ENCODE assay signal across 8 mouse cellular contexts in genomic region chr6:83121863-83122710, GRCm38 (mm10). TPM values are rescaled to one million over a fixed set of nuclear protein-coding genes. Genes with fewer than 3 reads are reported as not detected.
DNase-seq lines count a peak whose midpoint lies in the region; ATAC-seq and TF ChIP-seq lines count a peak whose summit lies in the region.

No protein-coding gene starts in this region.

- DNase-seq in heart, postnatal 36 days: no peak
- DNase-seq in CH12.LX (ENCODE audit: extremely low read depth) (no peak), adipocyte (ENCODE audit: low spot score) (no peak)
- DNase-seq in hindbrain, postnatal 0 days (ENCODE audit: low spot score): peak; percentile 52
- no peak for DNase-seq in midbrain, embryonic 11.5 days (ENCODE audit: low spot score, missing footprints)
- no peak for DNase-seq in frontal cortex, adult 2 months (ENCODE audit: extremely low spot score in 1 of 2, low spot score in 1 of 2)

- TF ChIP-seq CTCF in CH12.LX (conservative IDR thresholded peaks at IDR 0.05 in 1 of 2, IDR thresholded peaks at IDR 0.05 in 1 of 2; ENCODE audit: low read depth in 2 of 2, low read length in 2 of 2): no peak
- TF ChIP-seq CTCF in cortical plate, adult 2 months (IDR thresholded peaks at IDR 0.05; ENCODE audit: extremely low read depth, insufficient read depth, low read length): no peak
- TF ChIP-seq CTCF in hindbrain, postnatal 0 days (IDR thresholded peaks at IDR 0.05; ENCODE audit: low read depth): no peak

- 2% methylated on average over 39 of the region's 52 CpGs for WGBS in heart, embryonic 11.5 days (ENCODE audit: insufficient replicate concordance)
- under 1% methylated on average over 40 of the region's 52 CpGs for WGBS in hindbrain, postnatal 0 days
- WGBS in midbrain, embryonic 11.5 days: 3% methylated on average over 46 of the region's 52 CpGs

- intact Hi-C loops in heart, postnatal 36 days (cut with DNase I): no loop called here

- no peak for TF ChIP-seq EP300 in CH12.LX (IDR thresholded peaks at IDR 0.05; ENCODE audit: low read length)

- peaks cover 19% of the 10 kb centered on the region for H3K36me3 ChIP-seq in heart, embryonic 11.5 days (ENCODE audit: control insufficient read depth, insufficient read depth, low read length)
- H3K36me3 ChIP-seq in CH12.LX (replicated peaks in 1 of 2; ENCODE audit: control insufficient read depth in 1 of 2, insufficient read depth in 1 of 2, low read length in 1 of 2): peaks cover 15 to 32% of the 10 kb centered on the region in 2 experiments
- H3K36me3 ChIP-seq in hindbrain, postnatal 0 days (ENCODE audit: insufficient read depth, low read length): 0 out of 2 replicates have a peak, but pooled peaks cover 9% of the 10 kb centered on the region
- H3K36me3 ChIP-seq in midbrain, embryonic 11.5 days (ENCODE audit: control insufficient read depth, insufficient read depth, low read length): no peaks in the 10 kb centered on the region; the same call in 1 of the 2 replicates

- peak overlapping the region; percentile 71 for H3K4me3 ChIP-seq in heart, embryonic 11.5 days (ENCODE audit: low read depth, low read length)
- H3K4me3 ChIP-seq in CH12.LX (replicated peaks in 1 of 3; ENCODE audit: low read depth in 2 of 3, low read length in 2 of 3, poor library complexity in 1 of 3): peak overlapping the region; percentile 59 to 67 (median 63)
- peak overlapping the region; percentile 51 for H3K4me3 ChIP-seq in cortical plate, adult 2 months (ENCODE audit: insufficient read depth, low read length)
- peak overlapping the region; percentile 74 for H3K4me3 ChIP-seq in hindbrain, postnatal 0 days (ENCODE audit: low read length)
- peak overlapping the region; percentile 79 for H3K4me3 ChIP-seq in midbrain, embryonic 11.5 days (ENCODE audit: low read depth, low read length)

- peak overlapping the region; percentile 96 for H3K4me2 ChIP-seq in heart, embryonic 11.5 days
- peak overlapping the region; percentile 81 for H3K4me2 ChIP-seq in CH12.LX (ENCODE audit: insufficient read depth, low read depth, poor library complexity, severe bottlenecking)
- H3K4me2 ChIP-seq in hindbrain, postnatal 0 days (ENCODE audit: low read depth, low read length): peak overlapping the region; percentile 98
- peak overlapping the region; percentile 98 for H3K4me2 ChIP-seq in midbrain, embryonic 11.5 days

- no peaks in the 10 kb centered on the region for H3K27me3 ChIP-seq in heart, embryonic 11.5 days (ENCODE audit: control insufficient read depth, insufficient read depth, low read length)
- no peaks in the 10 kb centered on the region for H3K27me3 ChIP-seq in CH12.LX (replicated peaks)
- no peaks in the 10 kb centered on the region for H3K27me3 ChIP-seq in hindbrain, postnatal 0 days (ENCODE audit: insufficient read depth, low read length)
- H3K27me3 ChIP-seq in midbrain, embryonic 11.5 days (ENCODE audit: control insufficient read depth, insufficient read depth, low read length): no peaks in the 10 kb centered on the region

- H3K9ac ChIP-seq in heart, embryonic 11.5 days (ENCODE audit: low read depth, low read length): peak overlapping the region; percentile 90
- H3K9ac ChIP-seq in CH12.LX (ENCODE audit: insufficient read depth, low read depth): peak overlapping the region; percentile 46; the same call in 1 of the 2 replicates
- peak overlapping the region; percentile 80 for H3K9ac ChIP-seq in hindbrain, postnatal 0 days (replicated peaks; ENCODE audit: low read length)
- peak overlapping the region; percentile 98 for H3K9ac ChIP-seq in midbrain, embryonic 11.5 days (ENCODE audit: low read length)

- H3K9me3 ChIP-seq in heart, embryonic 11.5 days (replicated peaks; ENCODE audit: control insufficient read depth, low read length): no peaks in the 10 kb centered on the region
- no peaks in the 10 kb centered on the region for H3K9me3 ChIP-seq in CH12.LX (replicated peaks; ENCODE audit: low read length)
- H3K9me3 ChIP-seq in hindbrain, postnatal 0 days (ENCODE audit: low read length): no peaks in the 10 kb centered on the region
- H3K9me3 ChIP-seq in midbrain, embryonic 11.5 days (ENCODE audit: control insufficient read depth, low read length): no peaks in the 10 kb centered on the region

- TF ChIP-seq RAD21 in CH12.LX (IDR thresholded peaks at IDR 0.05; ENCODE audit: low read depth, low read length): no peak

- peaks cover 26% of the 10 kb centered on the region for H3K4me1 ChIP-seq in heart, embryonic 11.5 days (ENCODE audit: control insufficient read depth, insufficient read depth, low read length)
- peaks cover 21 to 70% of the 10 kb centered on the region in 2 experiments for H3K4me1 ChIP-seq in CH12.LX (ENCODE audit: control insufficient read depth in 1 of 2, insufficient read depth in 2 of 2)
- no peaks in the 10 kb centered on the region for H3K4me1 ChIP-seq in cortical plate, adult 2 months (ENCODE audit: control insufficient read depth, insufficient read depth, low read length)
- H3K4me1 ChIP-seq in hindbrain, postnatal 0 days (ENCODE audit: insufficient read depth, low read length): peaks cover 22% of the 10 kb centered on the region
- H3K4me1 ChIP-seq in midbrain, embryonic 11.5 days (ENCODE audit: control insufficient read depth, insufficient read depth, low read length): peaks cover 36% of the 10 kb centered on the region

- no peak for ATAC-seq in heart, embryonic 11.5 days (replicated peaks; ENCODE audit: insufficient number of reproducible peaks, low FRiP score, low TSS enrichment)
- no peak; the same call in 1 of the 2 replicates for ATAC-seq in hindbrain, postnatal 0 days
- ATAC-seq in midbrain, embryonic 11.5 days (ENCODE audit: low FRiP score): no peak

- dilution Hi-C loops in CH12.LX (cut with MboI; ENCODE audit: extremely low pct_ligation_motif_present, extremely low pct_unique_long_range_greater_than_20kb, low sequenced_read_pairs): no loop called here

- no peaks in the 10 kb centered on the region for H3K79me2 ChIP-seq in CH12.LX (replicated peaks; ENCODE audit: control insufficient read depth, extremely low read depth, insufficient read depth, poor library complexity, severe bottlenecking)

- no peak for TF ChIP-seq POLR2A in CH12.LX (IDR thresholded peaks at IDR 0.05; ENCODE audit: low read depth, low read length)
- TF ChIP-seq POLR2A in cortical plate, adult 2 months (IDR thresholded peaks at IDR 0.05; ENCODE audit: extremely low read depth, insufficient read depth, low read length): no peak

- in situ Hi-C loops in CH12.LX (cut with MboI; ENCODE audit: low pct_ligation_motif_present, low pct_unique_long_range_greater_than_20kb, low sequenced_read_pairs): no loop called here

- peak overlapping the region; percentile 95 for H3K27ac ChIP-seq in heart, embryonic 11.5 days (ENCODE audit: low read depth, low read length)
- H3K27ac ChIP-seq in CH12.LX (ENCODE audit: insufficient read depth, low read depth): 0 out of 2 replicates have a peak overlapping the region, but pooled peaks have one; percentile 5
- H3K27ac ChIP-seq in cortical plate, adult 2 months (ENCODE audit: insufficient read depth, low read length): peak overlapping the region; percentile 18; the same call in 1 of the 2 replicates
- H3K27ac ChIP-seq in hindbrain, postnatal 0 days: peak overlapping the region; percentile 95
- H3K27ac ChIP-seq in midbrain, embryonic 11.5 days (ENCODE audit: low read depth, low read length): peak overlapping the region; percentile 97

RNA-seq across cellular contexts. Expression of gene Wbp1, which starts 0.7 kb away (rescaled TPM):
- polyA plus RNA-seq in heart, embryonic 11.5 days (2014; fragmentation: Nextera tagmentation; extraction: Ambion mirVana): 76.0 and 87.2 TPM in 2 replicates
- total RNA-seq in heart, postnatal 36 days (2021): 10 to 100 TPM; 71.0 to 71.7 TPM
- total RNA-seq in CH12.LX (2012; rRNA removed) (20.4 and 24.1 TPM in 2 replicates), CH12.LX (2014; rRNA removed) (23.1 and 27.5 TPM in 2 replicates)
- 16.6 and 19.3 TPM in 2 replicates for polyA plus RNA-seq in CH12.LX (2012; ENCODE audit: insufficient read length, low read depth)
- polyA plus RNA-seq in cortical plate, adult 2 months (2012; rRNA removed): 74.4 and 78.5 TPM in 2 replicates
- 182 and 209 TPM in 2 replicates for total RNA-seq in hindbrain, postnatal 0 days (2014; rRNA removed)
- 99.6 and 101 TPM in 2 replicates for polyA plus RNA-seq in hindbrain, postnatal 0 days (2015; fragmentation: Nextera tagmentation; extraction: Ambion mirVana)
- polyA plus RNA-seq in midbrain, embryonic 11.5 days (2014; fragmentation: Nextera tagmentation; extraction: Ambion mirVana): 134 and 153 TPM in 2 replicates
- polyA plus RNA-seq in frontal cortex, adult 2 months (2012; rRNA removed): 95.9 and 107 TPM in 2 replicates

RNA-seq across cellular contexts. Expression of gene Ino80b, which starts 3.1 kb away (rescaled TPM):
- polyA plus RNA-seq in heart, embryonic 11.5 days (2014; fragmentation: Nextera tagmentation; extraction: Ambion mirVana): 11.1 and 12.2 TPM in 2 replicates
- total RNA-seq in heart, postnatal 36 days (2021): 10 to 100 TPM; 14.5 to 16.0 TPM
- total RNA-seq in CH12.LX (2012; rRNA removed): 26.1 and 26.9 TPM in 2 replicates
- total RNA-seq in CH12.LX (2014; rRNA removed): 14.9 and 15.4 TPM in 2 replicates
- polyA plus RNA-seq in CH12.LX (2012; ENCODE audit: insufficient read length, low read depth): 30.4 and 34.2 TPM in 2 replicates
- polyA plus RNA-seq in cortical plate, adult 2 months (2012; rRNA removed): 23.2 and 25.5 TPM in 2 replicates
- total RNA-seq in hindbrain, postnatal 0 days (2014; rRNA removed): 26.7 and 31.0 TPM in 2 replicates
- 12.0 and 14.8 TPM in 2 replicates for polyA plus RNA-seq in hindbrain, postnatal 0 days (2015; fragmentation: Nextera tagmentation; extraction: Ambion mirVana)
- 18.8 and 19.4 TPM in 2 replicates for polyA plus RNA-seq in midbrain, embryonic 11.5 days (2014; fragmentation: Nextera tagmentation; extraction: Ambion mirVana)
- polyA plus RNA-seq in frontal cortex, adult 2 months (2012; rRNA removed): 24.6 and 31.4 TPM in 2 replicates

RNA-seq across cellular contexts. Expression of gene Mogs, which starts 6.8 kb away (rescaled TPM):
- polyA plus RNA-seq in heart, embryonic 11.5 days (2014; fragmentation: Nextera tagmentation; extraction: Ambion mirVana): 19.1 and 19.8 TPM in 2 replicates
- 1 to 10 TPM; 8.2 to 8.8 TPM for total RNA-seq in heart, postnatal 36 days (2021)
- 78.9 and 104 TPM in 2 replicates for total RNA-seq in CH12.LX (2012; rRNA removed)
- total RNA-seq in CH12.LX (2014; rRNA removed): 77.3 and 78.4 TPM in 2 replicates
- polyA plus RNA-seq in CH12.LX (2012; ENCODE audit: insufficient read length, low read depth): 53.0 and 57.2 TPM in 2 replicates
- 31.4 and 32.6 TPM in 2 replicates for polyA plus RNA-seq in cortical plate, adult 2 months (2012; rRNA removed)
- 44.9 and 48.5 TPM in 2 replicates for total RNA-seq in hindbrain, postnatal 0 days (2014; rRNA removed)
- 20.5 and 21.1 TPM in 2 replicates for polyA plus RNA-seq in hindbrain, postnatal 0 days (2015; fragmentation: Nextera tagmentation; extraction: Ambion mirVana)
- polyA plus RNA-seq in midbrain, embryonic 11.5 days (2014; fragmentation: Nextera tagmentation; extraction: Ambion mirVana): 21.6 and 23.4 TPM in 2 replicates
- 30.6 and 31.6 TPM in 2 replicates for polyA plus RNA-seq in frontal cortex, adult 2 months (2012; rRNA removed)

RNA-seq across cellular contexts. Expression of gene Rtkn, which starts 13.2 kb away (rescaled TPM):
- 10.8 and 12.4 TPM in 2 replicates for polyA plus RNA-seq in heart, embryonic 11.5 days (2014; fragmentation: Nextera tagmentation; extraction: Ambion mirVana)
- total RNA-seq in heart, postnatal 36 days (2021): 1 to 10 TPM; 4.6 to 5.5 TPM
- total RNA-seq in CH12.LX (2012; rRNA removed) (0.59 and 0.68 TPM in 2 replicates), CH12.LX (2014; rRNA removed) (0.54 and 1.3 TPM in 2 replicates)
- polyA plus RNA-seq in CH12.LX (2012; ENCODE audit: insufficient read length, low read depth): 0.47 and 0.78 TPM in 2 replicates
- 163 and 169 TPM in 2 replicates for polyA plus RNA-seq in cortical plate, adult 2 months (2012; rRNA removed)
- total RNA-seq in hindbrain, postnatal 0 days (2014; rRNA removed): 40.0 and 73.6 TPM in 2 replicates
- 20.8 and 21.1 TPM in 2 replicates for polyA plus RNA-seq in hindbrain, postnatal 0 days (2015; fragmentation: Nextera tagmentation; extraction: Ambion mirVana)
- 13.6 and 16.6 TPM in 2 replicates for polyA plus RNA-seq in midbrain, embryonic 11.5 days (2014; fragmentation: Nextera tagmentation; extraction: Ambion mirVana)
- 101 and 119 TPM in 2 replicates for polyA plus RNA-seq in frontal cortex, adult 2 months (2012; rRNA removed)

RNA-seq across cellular contexts. Expression of gene Mrpl53, which starts 13.2 kb away (rescaled TPM):
- 138 and 144 TPM in 2 replicates for polyA plus RNA-seq in heart, embryonic 11.5 days (2014; fragmentation: Nextera tagmentation; extraction: Ambion mirVana)
- total RNA-seq in heart, postnatal 36 days (2021): 100 to 1,000 TPM; 123 to 132 TPM
- total RNA-seq in CH12.LX (2012; rRNA removed): 74.0 and 83.3 TPM in 2 replicates
- total RNA-seq in CH12.LX (2014; rRNA removed): 52.2 and 54.2 TPM in 2 replicates
- 52.9 and 55.5 TPM in 2 replicates for polyA plus RNA-seq in CH12.LX (2012; ENCODE audit: insufficient read length, low read depth)
- polyA plus RNA-seq in cortical plate, adult 2 months (2012; rRNA removed): 95.3 and 98.0 TPM in 2 replicates
- total RNA-seq in hindbrain, postnatal 0 days (2014; rRNA removed): 72.5 and 73.7 TPM in 2 replicates
- polyA plus RNA-seq in hindbrain, postnatal 0 days (2015; fragmentation: Nextera tagmentation; extraction: Ambion mirVana): 122 and 126 TPM in 2 replicates
- 120 and 130 TPM in 2 replicates for polyA plus RNA-seq in midbrain, embryonic 11.5 days (2014; fragmentation: Nextera tagmentation; extraction: Ambion mirVana)
- polyA plus RNA-seq in frontal cortex, adult 2 months (2012; rRNA removed): 96.4 and 109 TPM in 2 replicates

Comparison
In these comparisons a context has a peak if more than half of its experiments do, and no peak if none do; other contexts are left out.
1. H3K27ac ChIP-seq: peak in every context shown above with its lines; median percentile 97 in midbrain, embryonic 11.5 days; 95 in heart, embryonic 11.5 days; 95 in hindbrain, postnatal 0 days; 18 in cortical plate, adult 2 months; 5 in CH12.LX.
2. H3K9ac ChIP-seq: peak in every context shown above with its lines; median percentile 98 in midbrain, embryonic 11.5 days; 90 in heart, embryonic 11.5 days; 80 in hindbrain, postnatal 0 days; 46 in CH12.LX.